Mouse (Mus musculus) CD4-positive, CD25-positive, alpha-beta regulatory T cell, adult 2 months (primary cell): ENCODE results near the gene Syk.

Experiments
- DNase-seq: peaks from one replicate; pipeline ENCODE4 v3.0.0-alpha.2; 2012; ENCODE audit warnings: low read depth, low spot score

Gene Syk

GRCm38 (mm10) chr13:52600015-52600643 lies 17.2 kb downstream of the Syk start:
- DNase-seq: no peak

DNA sequence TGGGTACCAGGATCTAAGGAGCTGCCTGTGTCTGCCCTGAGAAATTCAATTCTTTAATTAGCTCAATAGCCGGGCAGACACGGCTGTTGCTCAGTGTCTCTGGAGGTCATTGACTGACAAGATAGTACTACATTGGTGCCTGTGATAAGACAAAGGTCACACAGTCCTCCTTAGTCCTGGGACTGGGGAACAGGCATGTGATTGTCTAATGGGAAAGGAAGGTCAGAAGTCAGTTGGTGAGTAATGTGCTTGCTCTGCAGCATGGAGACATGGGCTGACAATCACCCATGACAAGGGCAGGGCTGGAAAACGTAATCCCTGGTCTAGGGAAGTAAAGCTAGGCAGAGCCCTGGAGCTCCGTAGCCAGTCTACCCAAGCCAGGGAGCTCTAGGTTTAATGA lies 19.8 kb downstream of the Syk start:
- DNase-seq: no peak

DNA sequence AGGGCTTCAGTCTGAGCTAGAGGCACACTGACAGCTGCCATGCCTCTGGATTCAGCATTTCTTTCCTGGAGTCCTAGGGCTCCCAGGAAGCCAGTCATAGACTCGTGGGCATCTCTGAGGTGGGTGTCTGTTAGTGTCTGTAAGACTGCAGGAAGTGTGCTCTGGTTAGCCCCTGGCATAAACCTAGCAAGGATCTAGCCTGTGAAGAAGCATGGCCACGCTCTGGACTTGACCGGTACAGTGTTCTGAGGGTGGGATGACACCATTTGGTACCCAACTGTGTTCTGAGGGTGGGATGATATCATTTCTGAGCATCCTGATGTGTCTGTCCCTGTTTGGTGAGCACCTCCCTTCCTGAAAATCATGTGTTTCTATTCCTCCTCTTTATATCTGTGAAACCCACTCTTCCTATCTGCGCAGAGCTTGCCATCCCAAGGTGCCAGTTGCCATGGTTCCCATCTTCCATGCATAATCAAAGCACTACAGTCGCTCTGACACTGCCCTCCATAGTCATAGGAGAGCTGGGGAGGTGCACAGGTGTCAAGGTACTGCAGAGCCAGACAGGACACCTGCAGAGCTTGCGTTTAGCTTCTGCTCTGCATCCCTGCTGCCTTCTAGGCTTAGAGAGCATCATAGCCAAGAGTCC lies 20.9 kb downstream of the Syk start:
- DNase-seq: no peak

DNA sequence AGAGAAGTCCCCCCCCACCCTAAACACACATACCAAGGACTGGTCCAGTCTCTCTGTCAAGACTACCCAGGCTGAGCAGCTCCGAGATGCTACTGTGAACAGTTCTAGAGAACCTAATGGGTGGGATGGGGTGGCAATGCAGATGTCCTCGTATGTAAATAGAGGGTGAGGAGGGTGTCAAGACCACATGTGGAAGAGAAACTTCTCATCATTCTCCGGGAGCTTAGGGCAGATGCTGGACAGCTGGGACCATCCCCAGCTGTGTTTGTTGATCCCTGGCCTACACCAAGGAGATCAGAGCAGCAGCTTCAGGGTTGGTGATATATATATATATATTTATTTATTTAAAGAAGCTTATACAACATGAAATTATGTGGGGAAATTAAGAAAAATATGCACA lies 22.0 kb downstream of the Syk start:
- DNase-seq: no peak

DNA sequence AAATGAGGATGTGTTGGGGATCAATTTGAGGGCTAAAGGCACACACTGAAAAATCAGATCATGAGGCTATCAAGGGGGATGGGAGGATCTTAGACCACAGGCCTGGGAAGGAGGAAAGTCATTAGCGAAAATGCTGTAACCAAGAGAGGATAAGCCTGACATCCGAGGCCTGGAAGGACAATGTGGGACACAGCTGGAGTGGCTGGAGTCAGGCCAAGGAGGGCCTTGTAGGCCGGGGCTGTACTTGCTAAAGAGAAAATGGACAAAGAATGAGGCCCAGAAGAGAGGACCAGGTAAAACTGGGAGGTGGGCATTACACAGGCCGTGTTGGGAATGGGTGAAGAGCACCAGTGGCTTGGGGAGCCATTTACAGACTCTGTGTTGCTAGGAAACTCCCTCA lies 22.9 kb downstream of the Syk start:
- DNase-seq: no peak

GRCm38 (mm10) chr13:52606656-52607275 lies 23.8 kb downstream of the Syk start:
- no peak for DNase-seq

DNA sequence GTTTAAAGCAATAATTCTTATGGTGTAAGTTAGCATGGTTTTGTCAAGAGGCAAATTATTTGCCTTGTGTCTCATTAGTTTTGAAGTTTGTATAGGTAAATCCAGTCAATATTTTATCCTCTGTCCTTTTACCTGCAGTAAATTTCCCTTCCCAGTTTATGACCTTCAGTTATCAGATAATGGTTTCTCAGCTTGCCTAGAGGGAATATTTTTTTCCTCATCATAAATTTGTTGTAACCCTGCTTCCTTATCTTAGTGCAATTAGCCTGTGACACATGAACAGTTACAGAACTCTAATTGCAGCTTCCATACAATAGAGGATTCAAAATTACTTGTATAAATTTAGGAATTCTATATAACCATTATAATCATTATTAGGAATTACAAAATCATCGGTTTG lies 25.0 kb downstream of the Syk start:
- no peak for DNase-seq

DNA sequence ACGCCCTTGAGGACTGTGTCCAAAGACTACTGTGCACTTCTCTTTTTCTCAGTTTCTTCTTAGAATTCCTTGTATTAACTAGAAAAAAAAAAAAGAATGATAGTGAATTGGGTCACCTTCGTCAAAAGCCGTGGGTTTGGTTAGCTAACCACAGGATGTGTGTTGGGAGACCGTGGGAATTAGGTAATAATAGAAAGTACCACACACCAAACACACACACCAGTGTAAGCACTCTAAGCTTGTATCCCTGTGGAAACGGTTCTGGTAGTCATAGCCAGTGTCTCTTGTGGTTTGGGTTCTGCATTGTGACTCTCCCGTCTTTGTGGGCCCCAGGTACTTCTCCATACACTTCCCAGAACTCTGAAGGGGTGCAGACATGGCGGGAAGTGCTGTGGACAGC lies 27.5 kb downstream of the Syk start:
- DNase-seq: no peak

GRCm38 (mm10) chr13:52613266-52613665 lies 30.3 kb downstream of the Syk start:
- peak; percentile 15 for DNase-seq

- DNase-seq: peak; percentile 55
These were observed 32.1 kb downstream of the Syk start for GRCm38 (mm10) chr13:52615085-52615484.

GRCm38 (mm10) chr13:52617096-52617714 lies 34.2 kb downstream of the Syk start:
- DNase-seq: peak; percentile 20

GRCm38 (mm10) chr13:52618592-52618991 lies 35.6 kb downstream of the Syk start:
- DNase-seq: no peak

- no peak for DNase-seq
These were observed 36.5 kb downstream of the Syk start for GRCm38 (mm10) chr13:52619482-52619881.

GRCm38 (mm10) chr13:52624038-52624437 lies 41.1 kb downstream of the Syk start:
- peak; percentile 75 for DNase-seq

- peak; percentile 77 for DNase-seq
These were observed 45.6 kb downstream of the Syk start for GRCm38 (mm10) chr13:52628602-52629001.

- DNase-seq: no peak
These were observed 48.7 kb downstream of the Syk start for GRCm38 (mm10) chr13:52631624-52632023.

DNA sequence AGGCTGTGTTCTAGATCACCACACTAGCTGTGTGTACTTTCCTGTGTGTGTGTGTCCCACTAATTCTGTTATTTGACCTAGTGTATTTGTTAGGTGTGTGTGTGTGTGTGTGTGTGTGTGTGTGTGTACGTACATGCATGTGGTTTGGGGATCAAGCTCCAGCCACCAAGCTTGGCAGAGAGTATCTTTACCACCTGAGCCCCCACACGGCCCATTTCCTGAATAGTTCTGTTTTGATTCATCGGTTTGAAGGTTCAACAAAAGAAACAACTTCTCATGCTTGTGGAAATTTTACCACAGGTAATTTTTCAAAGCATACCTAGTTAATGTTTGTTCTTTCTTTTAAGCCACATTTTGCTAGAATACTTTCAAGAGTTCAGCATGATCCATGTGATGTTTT lies 52.5 kb downstream of the Syk start:
- DNase-seq: no peak

DNA sequence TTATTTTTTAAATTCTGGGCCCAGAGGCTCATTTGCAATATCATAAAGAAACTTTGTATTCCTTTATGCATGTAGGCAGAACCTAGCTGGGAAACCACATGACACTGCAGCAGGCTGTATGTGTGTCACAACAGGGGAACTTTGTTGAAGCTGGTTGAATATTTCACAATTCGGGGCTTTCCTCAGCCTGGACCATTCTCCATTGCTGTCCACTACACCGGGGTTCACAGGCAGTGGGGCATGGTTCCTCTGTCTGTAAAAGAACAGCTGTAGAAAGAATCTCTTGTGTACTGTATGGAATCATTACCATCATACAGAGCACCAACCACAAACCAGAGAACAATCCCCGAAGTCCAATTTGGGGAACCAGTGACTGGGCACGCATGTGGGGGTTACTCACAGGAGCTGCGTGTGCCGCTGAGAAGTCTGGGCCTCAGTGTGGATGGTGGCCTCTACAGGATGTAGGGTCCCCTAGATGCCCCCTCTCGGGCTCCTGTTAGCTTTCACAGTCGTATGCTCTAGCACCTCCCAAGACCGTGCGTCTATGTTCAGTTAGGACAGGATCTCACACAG lies 53.3 kb downstream of the Syk start:
- DNase-seq: no peak

DNA sequence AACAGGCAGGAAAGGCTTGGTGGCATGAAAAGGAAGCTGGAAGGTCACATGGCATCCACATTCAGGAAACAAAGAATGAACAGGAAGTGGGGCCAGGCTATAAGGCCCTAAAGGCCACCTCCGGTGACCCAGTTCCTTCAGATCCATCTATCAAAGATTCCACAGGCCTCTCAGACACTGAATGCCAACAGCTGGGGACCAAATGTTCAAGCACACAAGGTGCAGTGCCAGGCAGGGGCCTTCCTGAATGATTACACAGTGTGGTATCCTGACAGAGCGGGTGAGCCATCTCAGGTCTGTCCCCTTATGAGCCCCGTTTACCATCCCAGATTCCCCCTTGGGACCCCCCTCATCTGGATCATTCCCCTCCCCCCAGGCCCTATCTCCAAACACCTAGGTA lies 63.6 kb downstream of the Syk start:
- DNase-seq: no peak

DNA sequence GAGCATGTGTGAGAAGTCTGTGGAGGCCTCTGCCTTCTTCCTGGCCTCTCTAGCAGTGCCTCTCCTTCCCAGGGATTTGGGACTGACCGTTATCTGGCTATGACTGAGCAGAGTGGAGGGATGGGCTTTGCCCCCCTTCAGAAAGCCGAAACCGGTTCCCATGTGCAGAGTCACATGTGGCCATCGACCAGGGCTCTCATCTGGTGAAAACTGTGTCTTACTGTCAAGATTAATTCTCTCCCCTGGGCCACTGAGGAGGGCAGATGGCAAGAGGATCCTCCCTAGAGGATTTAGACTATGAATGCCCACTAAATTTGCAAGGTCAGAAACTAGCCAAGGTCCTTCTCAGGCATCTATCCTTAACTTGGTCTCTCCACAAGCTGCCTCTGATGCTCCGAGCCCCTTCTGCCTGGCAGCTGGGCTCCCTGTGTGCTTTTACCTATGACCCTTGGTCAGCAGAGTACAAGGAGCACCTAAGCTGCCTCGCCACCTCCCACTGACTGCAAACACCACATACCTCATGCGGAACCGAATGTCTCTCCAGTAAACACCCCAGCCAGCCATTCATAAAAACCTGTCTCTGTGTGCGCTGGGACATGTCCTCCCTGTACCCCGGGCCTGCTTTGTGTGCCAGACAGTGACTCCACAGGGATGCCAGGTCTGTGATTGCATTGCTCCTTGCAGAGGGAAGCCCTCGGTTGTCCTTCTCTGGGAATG lies 65.2 kb downstream of the Syk start:
- no peak for DNase-seq

DNA sequence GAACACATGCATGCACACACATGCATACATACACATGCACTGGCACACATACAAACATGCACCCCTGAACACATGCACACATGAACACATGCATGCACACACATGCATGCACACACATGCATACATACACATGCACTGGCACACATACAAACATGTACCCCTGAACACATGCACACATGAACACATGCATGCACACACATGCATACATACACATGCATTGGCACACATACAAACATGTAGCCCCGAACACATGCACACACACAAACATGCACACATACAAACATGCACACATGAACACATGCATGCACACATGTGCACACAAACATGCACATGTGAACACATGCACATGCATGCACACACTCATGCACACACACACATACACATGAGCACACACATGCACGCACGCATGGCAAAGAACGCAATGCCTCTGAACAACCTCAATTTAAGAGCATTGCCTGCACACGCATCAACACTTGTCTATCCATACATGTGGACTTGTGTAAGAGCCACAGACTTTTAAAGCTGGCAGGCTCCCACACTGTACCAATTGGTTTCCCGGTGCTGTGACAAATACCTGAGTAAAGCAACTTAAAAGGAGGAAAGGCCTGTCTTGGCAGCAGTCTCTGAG lies 66.9 kb downstream of the Syk start:
- no peak for DNase-seq
